ENCODE assay signal across 12 mouse cellular contexts in genomic region chr9:72534985-72535384, GRCm38 (mm10). TPM values are rescaled to one million over a fixed set of nuclear protein-coding genes. Genes with fewer than 3 reads are reported as not detected.
DNase-seq lines count a peak whose midpoint lies in the region; ATAC-seq and TF ChIP-seq lines count a peak whose summit lies in the region.
"Had no signal": no experiment of that assay in that cellular context is flagged by ENCODE, and none has a peak within 500 bp of the region (broad histone marks: within the 10 kb centered on the region; RNA-seq: fewer than 3 reads in every experiment).

No protein-coding gene starts in this region.

- H3K9me3 ChIP-seq in intestine, embryonic 14.5 days (ENCODE audit: control insufficient read depth, low read length) = no peaks in the 10 kb centered on the region
- H3K9me3 ChIP-seq in intestine, embryonic 16.5 days (ENCODE audit: control insufficient read depth, low read length) = no peaks in the 10 kb centered on the region
- no peaks in the 10 kb centered on the region for H3K9me3 ChIP-seq in ES-E14 (ENCODE audit: control insufficient read depth, insufficient read depth, low read depth, low read length)
- no peaks in the 10 kb centered on the region for H3K9me3 ChIP-seq in forebrain, embryonic 15.5 days
- H3K9me3 ChIP-seq in midbrain, embryonic 16.5 days (replicated peaks; ENCODE audit: control insufficient read depth, low read length, poor library complexity, severe bottlenecking) = no peaks in the 10 kb centered on the region
- H3K9me3 ChIP-seq: limb, embryonic 12.5 days had no signal

- 78% methylated on average over 2 of the region's 2 CpGs for WGBS in intestine, embryonic 14.5 days
- WGBS in intestine, embryonic 16.5 days = 76% methylated on average over 2 of the region's 2 CpGs
- 80% methylated on average over 2 of the region's 2 CpGs for WGBS in forebrain, embryonic 15.5 days
- WGBS in midbrain, embryonic 16.5 days = 85% methylated on average over 2 of the region's 2 CpGs

- ATAC-seq in intestine, embryonic 14.5 days (replicated peaks; ENCODE audit: low FRiP score, low TSS enrichment, low read depth) = no peak
- no peak for ATAC-seq in intestine, embryonic 16.5 days
- no peak for ATAC-seq in forebrain, embryonic 15.5 days (replicated peaks)
- no peak for ATAC-seq in midbrain, embryonic 16.5 days
- ATAC-seq: inflammation-experienced regulatory T-cells, adult 6 months had no signal

- H3K27ac ChIP-seq in intestine, embryonic 14.5 days (ENCODE audit: low read depth) = no peak overlapping the region
- no peak overlapping the region for H3K27ac ChIP-seq in intestine, embryonic 16.5 days (ENCODE audit: low read length)
- H3K27ac ChIP-seq in ES-E14 (ENCODE audit: insufficient read depth, low read depth, low read length, poor library complexity, severe bottlenecking) = no peak overlapping the region
- H3K27ac ChIP-seq in forebrain, embryonic 15.5 days (replicated peaks) = no peak overlapping the region
- no peak overlapping the region for H3K27ac ChIP-seq in midbrain, embryonic 16.5 days (ENCODE audit: low read length)
- H3K27ac ChIP-seq: limb, embryonic 12.5 days had no signal

- intact Hi-C loops in left cerebral cortex, postnatal 4 days (cut with DNase I) = no loop called here

- H3K4me2 ChIP-seq in intestine, embryonic 14.5 days (ENCODE audit: low read length) = peak overlapping the region; percentile 82; the same call in 1 of the 2 replicates
- no peak overlapping the region for H3K4me2 ChIP-seq in intestine, embryonic 16.5 days (ENCODE audit: low read depth, low read length)
- peak overlapping the region; percentile 46 for H3K4me2 ChIP-seq in forebrain, embryonic 15.5 days (replicated peaks)
- H3K4me2 ChIP-seq in midbrain, embryonic 16.5 days (ENCODE audit: low read length) = peak overlapping the region; percentile 48; the same call in 1 of the 2 replicates

- in situ Hi-C loops in ES-E14 (cut with MboI; ENCODE audit: low sequenced_read_pairs in 2 of 2, unreplicated experiment in 2 of 2) = no loop called here

- H3K9ac ChIP-seq in intestine, embryonic 14.5 days (ENCODE audit: low read length) = no peak overlapping the region
- H3K9ac ChIP-seq in intestine, embryonic 16.5 days (ENCODE audit: low read depth, low read length) = no peak overlapping the region
- H3K9ac ChIP-seq in ES-E14 (ENCODE audit: insufficient read depth, low read depth, low read length, poor library complexity, severe bottlenecking) = no peak overlapping the region
- no peak overlapping the region for H3K9ac ChIP-seq in forebrain, embryonic 15.5 days (replicated peaks)
- H3K9ac ChIP-seq in midbrain, embryonic 16.5 days (ENCODE audit: low read depth, low read length) = no peak overlapping the region
- H3K9ac ChIP-seq: limb, embryonic 12.5 days had no signal

- H3K27me3 ChIP-seq in intestine, embryonic 14.5 days (replicated peaks; ENCODE audit: control insufficient read depth, insufficient read depth, low read length) = no peaks in the 10 kb centered on the region
- no peaks in the 10 kb centered on the region for H3K27me3 ChIP-seq in intestine, embryonic 16.5 days (replicated peaks; ENCODE audit: control insufficient read depth, insufficient read depth, low read length)
- H3K27me3 ChIP-seq in forebrain, embryonic 15.5 days = no peaks in the 10 kb centered on the region
- H3K27me3 ChIP-seq in midbrain, embryonic 16.5 days (ENCODE audit: control insufficient read depth, insufficient read depth, low read depth, low read length) = no peaks in the 10 kb centered on the region
- H3K27me3 ChIP-seq: limb, embryonic 12.5 days had no signal

- no peaks in the 10 kb centered on the region for H3K36me3 ChIP-seq in intestine, embryonic 14.5 days (ENCODE audit: control insufficient read depth, insufficient read depth, low read length)
- H3K36me3 ChIP-seq in intestine, embryonic 16.5 days (ENCODE audit: control insufficient read depth, insufficient read depth, low read length) = no peaks in the 10 kb centered on the region
- H3K36me3 ChIP-seq in ES-E14 (ENCODE audit: control insufficient read depth, insufficient read depth, low read length, poor library complexity, severe bottlenecking) = no peaks in the 10 kb centered on the region
- no peaks in the 10 kb centered on the region for H3K36me3 ChIP-seq in forebrain, embryonic 15.5 days
- H3K36me3 ChIP-seq in midbrain, embryonic 16.5 days (ENCODE audit: control insufficient read depth, insufficient read depth, low read length) = no peaks in the 10 kb centered on the region
- H3K36me3 ChIP-seq: limb, embryonic 12.5 days had no signal

- H3K4me1 ChIP-seq in intestine, embryonic 14.5 days (replicated peaks; ENCODE audit: control insufficient read depth, insufficient read depth, low read length) = peaks cover 5% of the 10 kb centered on the region; the same call in 1 of the 2 replicates
- 0 out of 2 replicates have a peak, but pooled peaks cover 6% of the 10 kb centered on the region for H3K4me1 ChIP-seq in intestine, embryonic 16.5 days (ENCODE audit: control insufficient read depth, insufficient read depth, low read length)
- H3K4me1 ChIP-seq in ES-E14 (ENCODE audit: control insufficient read depth in 2 of 2, insufficient read depth in 2 of 2, low read length in 2 of 2, poor library complexity in 1 of 2) = peaks cover 4 to 10% of the 10 kb centered on the region in 2 experiments; a peak in 3 of 4 replicates
- peaks cover 17% of the 10 kb centered on the region for H3K4me1 ChIP-seq in forebrain, embryonic 15.5 days
- H3K4me1 ChIP-seq in midbrain, embryonic 16.5 days (ENCODE audit: control insufficient read depth, insufficient read depth, low read length) = peaks cover 16% of the 10 kb centered on the region

- no peak overlapping the region for H3K4me3 ChIP-seq in intestine, embryonic 14.5 days (ENCODE audit: low read depth, low read length)
- H3K4me3 ChIP-seq in intestine, embryonic 16.5 days (ENCODE audit: low read length) = no peak overlapping the region
- H3K4me3 ChIP-seq in ES-E14 (ENCODE audit: insufficient read depth in 1 of 2, low read depth in 1 of 2, low read length in 2 of 2, poor library complexity in 1 of 2, severe bottlenecking in 1 of 2) = no peak overlapping the region
- peak overlapping the region; percentile 19; the same call in 1 of the 2 replicates for H3K4me3 ChIP-seq in forebrain, embryonic 15.5 days
- H3K4me3 ChIP-seq in midbrain, embryonic 16.5 days (ENCODE audit: low read depth, low read length) = peak overlapping the region; percentile 24
- H3K4me3 ChIP-seq: limb, embryonic 12.5 days had no signal

- no peak for DNase-seq in intestine, embryonic 14.5 days (ENCODE audit: low spot score)
- DNase-seq in ES-E14 (ENCODE audit: low read depth, low spot score) = no peak
- no peak for DNase-seq in adrenal gland, postnatal 4 days (ENCODE audit: low spot score in 2 of 2)
- no peak for DNase-seq in ovary, adult 18-20 months (ENCODE audit: low spot score)
- no peak for DNase-seq in left cerebral cortex, postnatal 4 days
- DNase-seq: cerebellum, postnatal 10 days; thymus, postnatal 36 days had no signal

TF ChIP-seq in ES-E14, 5 proteins besides CTCF, POLR2A, EP300 and RAD21:
- TF ChIP-seq ZC3H11A (IDR thresholded peaks at IDR 0.05; ENCODE audit: borderline replicate concordance, low read depth, low read length) (no peak), MAFK (IDR thresholded peaks at IDR 0.05; ENCODE audit: insufficient read depth, low read depth, low read length) (no peak), ZNF384 (IDR thresholded peaks at IDR 0.05; ENCODE audit: low read depth, low read length) (peak; percentile 80)

RNA-seq across cellular contexts. Expression of gene Rfx7, which starts 2.9 kb away (rescaled TPM):
- polyA plus RNA-seq in intestine, embryonic 14.5 days (2014; fragmentation: Nextera tagmentation; extraction: Ambion mirVana) = 17.9 and 18.0 TPM in 2 replicates
- 6.3 and 6.9 TPM in 2 replicates for polyA plus RNA-seq in intestine, embryonic 16.5 days (2015; fragmentation: Nextera tagmentation; extraction: Ambion mirVana)
- 19.9 and 23.8 TPM in 2 replicates for total RNA-seq in ES-E14 (2012; rRNA removed)
- polyA plus RNA-seq in forebrain, embryonic 15.5 days (2015; fragmentation: Nextera tagmentation; extraction: Ambion mirVana) = 16.7 and 16.9 TPM in 2 replicates
- 14.9 and 17.4 TPM in 2 replicates for polyA plus RNA-seq in midbrain, embryonic 16.5 days (2015; fragmentation: Nextera tagmentation; extraction: Ambion mirVana)
- total RNA-seq in adrenal gland, postnatal 4 days (2021) = 10 to 100 TPM; 37.1 to 38.0 TPM
- 10 to 100 TPM; 54.6 to 59.8 TPM for total RNA-seq in left cerebral cortex, postnatal 4 days (2021)

RNA-seq across cellular contexts. Expression of gene Tex9, which starts 43.0 kb away (rescaled TPM):
- 22.8 and 25.0 TPM in 2 replicates for polyA plus RNA-seq in intestine, embryonic 14.5 days (2014; fragmentation: Nextera tagmentation; extraction: Ambion mirVana)
- polyA plus RNA-seq in intestine, embryonic 16.5 days (2015; fragmentation: Nextera tagmentation; extraction: Ambion mirVana) = 13.3 and 14.1 TPM in 2 replicates
- total RNA-seq in ES-E14 (2012; rRNA removed) = 24.9 and 41.5 TPM in 2 replicates
- polyA plus RNA-seq in forebrain, embryonic 15.5 days (2015; fragmentation: Nextera tagmentation; extraction: Ambion mirVana) = 39.9 and 40.2 TPM in 2 replicates
- 32.7 and 41.2 TPM in 2 replicates for polyA plus RNA-seq in midbrain, embryonic 16.5 days (2015; fragmentation: Nextera tagmentation; extraction: Ambion mirVana)
- total RNA-seq in adrenal gland, postnatal 4 days (2021) = 10 to 100 TPM; 18.2 to 18.5 TPM
- 10 to 100 TPM; 13.7 to 20.0 TPM for total RNA-seq in left cerebral cortex, postnatal 4 days (2021)

Comparison
In these comparisons a context has a peak if more than half of its experiments do, and no peak if none do; other contexts are left out.
1. H3K4me3 ChIP-seq: peak in forebrain, embryonic 15.5 days (single experiment) and midbrain, embryonic 16.5 days (single experiment); none in intestine, embryonic 14.5 days (single experiment), intestine, embryonic 16.5 days (single experiment) and ES-E14 (0 of 2).